Mouse (Mus musculus): ENCODE measurements around the gene Tex44.

The Tex44 gene

GRCm38 (mm10) chr1:86426128-86426527 is at the start of gene Tex44, which contains the start of gene Nmur1:
TSS of gene Tex44 (plus strand) at chr1:86426329.
TSS of gene Nmur1 (minus strand) at chr1:86426228.
- no peak for DNase-seq (ENCODE audit: low spot score in 2 of 2)

GRCm38 (mm10) chr1:86376354-86376753 is 49.8 kb upstream of the Tex44 start:
- no peak for DNase-seq (ENCODE audit: low spot score in 2 of 2)

- no peak for DNase-seq (ENCODE audit: low spot score in 2 of 2)
These were observed 47.5 kb upstream of the Tex44 start for GRCm38 (mm10) chr1:86378662-86379061.

DNA sequence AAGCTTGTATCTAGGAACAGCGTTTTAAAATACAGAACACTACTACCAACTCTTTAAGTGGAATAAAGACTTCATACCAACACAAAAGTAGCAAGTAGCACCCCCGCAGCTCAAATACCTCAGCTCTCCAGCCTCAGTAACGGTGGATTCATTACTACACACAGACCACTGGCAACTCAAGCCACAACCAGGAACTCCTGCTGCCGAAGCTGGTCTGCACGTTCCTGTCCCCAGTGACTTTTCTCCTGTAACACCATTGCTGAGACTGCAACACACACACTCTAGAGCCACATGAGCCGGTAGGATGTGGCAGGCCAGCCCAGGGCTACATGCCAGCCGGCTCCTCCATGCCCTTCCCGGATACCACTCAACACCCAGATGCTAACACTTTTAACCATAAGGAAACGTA is 47.0 kb upstream of the Tex44 start:
- no peak for DNase-seq (ENCODE audit: low spot score in 2 of 2)

GRCm38 (mm10) chr1:86381027-86381426 is 45.1 kb upstream of the Tex44 start:
- no peak for DNase-seq (ENCODE audit: low spot score in 2 of 2)

- peak; percentile 33 to 59 for DNase-seq (ENCODE audit: low spot score in 2 of 2)
These were observed 36.9 kb upstream of the Tex44 start for GRCm38 (mm10) chr1:86389230-86389629.

DNA sequence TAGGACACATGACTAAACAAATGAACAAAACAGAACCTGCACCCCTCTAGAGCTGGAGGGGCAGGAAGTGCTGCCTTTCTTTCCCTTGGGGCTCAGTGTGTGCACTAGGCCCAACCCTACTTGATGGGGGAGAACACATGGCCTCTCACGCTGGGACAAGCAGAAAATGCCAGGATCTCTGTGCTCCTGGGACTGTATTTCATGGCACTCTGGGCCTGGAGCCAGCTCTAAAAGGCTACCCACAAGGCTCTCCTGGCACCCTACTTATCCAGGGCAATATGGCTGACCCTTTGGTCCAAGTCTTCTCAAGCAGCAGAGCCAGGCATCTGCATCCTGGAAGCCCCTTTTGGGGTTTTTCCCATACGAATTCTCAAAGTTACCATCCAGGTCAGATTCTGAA is 34.7 kb upstream of the Tex44 start:
- no peak for DNase-seq (ENCODE audit: low spot score in 2 of 2)

GRCm38 (mm10) chr1:86393219-86393618 is 32.9 kb upstream of the Tex44 start:
- DNase-seq (ENCODE audit: low spot score in 2 of 2): no peak

- DNase-seq (ENCODE audit: low spot score in 2 of 2): no peak
These were observed 31.9 kb upstream of the Tex44 start for GRCm38 (mm10) chr1:86394246-86394645.

DNA sequence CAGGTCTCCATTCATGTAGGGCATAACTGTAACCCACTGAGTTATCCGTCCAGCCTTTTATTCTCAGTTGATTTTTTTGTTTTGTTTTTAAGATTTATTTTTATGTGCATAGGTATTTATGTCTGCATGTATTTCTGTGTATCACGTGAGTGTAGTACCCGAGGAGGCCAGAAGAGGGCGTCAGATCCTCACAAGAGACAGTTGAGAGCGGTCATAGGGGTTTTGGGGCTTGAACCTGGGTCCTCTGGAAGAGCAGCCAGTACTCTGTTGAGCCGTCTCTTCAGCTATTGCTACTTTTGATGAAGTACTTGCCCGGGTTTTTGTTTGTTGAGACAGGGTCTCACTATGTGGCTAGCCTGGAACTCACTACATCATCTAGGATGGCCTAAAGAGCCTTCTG is 30.2 kb upstream of the Tex44 start:
- DNase-seq (ENCODE audit: low spot score in 2 of 2): no peak

GRCm38 (mm10) chr1:86397621-86398020 is 28.5 kb upstream of the Tex44 start:
- no peak for DNase-seq (ENCODE audit: low spot score in 2 of 2)

GRCm38 (mm10) chr1:86398222-86398621 is 27.9 kb upstream of the Tex44 start:
- no peak for DNase-seq (ENCODE audit: low spot score in 2 of 2)

GRCm38 (mm10) chr1:86399322-86399721 is 26.8 kb upstream of the Tex44 start:
- no peak for DNase-seq (ENCODE audit: low spot score in 2 of 2)

DNA sequence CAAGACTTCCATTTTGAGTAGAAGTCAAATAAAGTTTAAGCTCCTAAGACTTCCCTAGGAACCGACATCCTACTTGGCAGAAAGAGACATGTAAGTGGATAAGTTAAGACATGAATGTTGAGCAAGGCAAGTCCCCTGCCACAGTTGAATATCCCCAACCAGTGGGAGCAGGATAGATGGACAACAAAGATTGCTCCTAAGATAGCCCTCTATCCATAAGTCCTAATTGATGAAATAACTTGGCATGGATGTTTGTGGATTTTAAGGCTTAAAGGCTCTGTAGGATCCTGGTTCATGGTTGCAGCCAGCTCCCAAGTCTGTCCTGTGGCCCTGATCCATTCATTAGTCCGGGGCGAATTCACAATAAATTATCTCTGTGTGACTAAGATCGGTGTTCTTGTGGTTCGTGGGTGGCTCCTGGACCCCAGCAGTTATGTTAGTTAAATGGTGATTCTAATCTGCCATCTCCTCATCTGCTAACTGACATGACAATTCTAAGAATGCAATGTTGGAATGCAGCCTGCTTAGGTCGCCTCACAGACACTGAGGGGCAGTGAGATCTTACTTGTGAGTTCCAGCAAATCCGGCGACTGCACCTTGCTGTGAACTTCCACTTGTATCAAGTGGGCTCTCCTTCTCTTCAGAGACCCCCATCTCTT is 25.9 kb upstream of the Tex44 start:
- DNase-seq (ENCODE audit: low spot score in 2 of 2): no peak

DNA sequence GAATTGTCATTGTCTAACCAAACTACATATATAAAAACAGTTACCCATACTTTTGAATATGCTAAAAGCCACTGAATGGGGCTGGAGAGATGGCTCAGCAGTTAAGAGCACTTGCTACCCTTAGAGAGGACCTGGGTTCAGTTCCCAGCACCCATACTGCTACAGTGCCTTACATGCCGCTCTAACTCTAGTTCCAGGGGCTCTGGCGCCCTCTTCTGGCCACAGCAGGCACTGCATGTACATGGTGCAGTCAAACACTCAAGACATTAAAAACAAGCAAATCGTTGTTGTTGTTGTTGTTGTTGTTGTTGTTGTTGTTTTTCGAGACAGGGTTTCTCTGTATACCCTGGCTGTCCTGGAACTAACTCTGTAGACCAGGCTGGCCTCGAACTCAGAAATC is 21.3 kb upstream of the Tex44 start:
- no peak for DNase-seq (ENCODE audit: low spot score in 2 of 2)

- no peak for DNase-seq (ENCODE audit: low spot score in 2 of 2)
These were observed 19.8 kb upstream of the Tex44 start for GRCm38 (mm10) chr1:86406313-86406712.

DNA sequence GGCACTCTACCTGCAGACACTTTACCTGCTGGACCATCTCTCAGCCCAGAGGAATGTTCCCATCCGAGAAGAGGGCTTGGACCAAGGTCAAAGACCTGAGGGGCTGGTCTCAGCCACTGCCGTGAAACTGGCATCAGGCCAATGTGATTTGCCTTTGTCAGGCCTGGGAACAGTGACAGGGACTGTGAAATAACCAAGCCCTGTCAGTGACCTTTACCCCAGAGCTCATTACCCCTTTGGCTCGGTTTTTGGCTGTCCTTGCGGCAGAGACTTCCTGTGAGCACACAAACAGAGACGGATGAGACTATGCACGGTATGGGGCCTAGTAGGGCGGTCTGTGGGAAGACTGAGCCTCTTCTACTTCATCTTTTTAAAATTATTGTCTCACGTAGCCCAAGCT is 19.2 kb upstream of the Tex44 start:
- DNase-seq (ENCODE audit: low spot score in 2 of 2): no peak

GRCm38 (mm10) chr1:86408515-86408914 is 17.6 kb upstream of the Tex44 start:
- no peak for DNase-seq (ENCODE audit: low spot score in 2 of 2)

- no peak for DNase-seq (ENCODE audit: low spot score in 2 of 2)
These were observed 16.7 kb upstream of the Tex44 start for GRCm38 (mm10) chr1:86409476-86409875.

GRCm38 (mm10) chr1:86414715-86415114 is 11.4 kb upstream of the Tex44 start:
- no peak for DNase-seq (ENCODE audit: low spot score in 2 of 2)

DNA sequence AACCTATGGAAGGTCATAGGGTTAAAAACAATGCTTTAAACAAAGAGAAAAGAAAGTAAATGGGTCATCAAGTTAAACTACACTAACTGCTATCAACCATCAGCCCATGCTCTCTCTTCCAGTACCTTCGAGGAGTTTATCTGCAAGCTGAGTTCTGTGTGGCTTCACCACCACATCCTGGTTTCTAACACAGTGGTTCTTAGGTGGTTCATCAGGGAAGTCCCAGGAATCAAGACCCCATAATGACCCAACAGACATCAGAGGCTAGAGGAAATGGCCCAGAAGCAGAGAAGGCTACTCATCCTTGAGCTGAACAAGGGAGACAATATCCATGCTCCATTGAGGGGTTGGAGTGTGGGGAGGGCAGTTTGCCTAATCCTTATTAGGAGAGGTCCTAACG is 11.0 kb upstream of the Tex44 start:
- no peak for DNase-seq (ENCODE audit: low spot score in 2 of 2)

DNA sequence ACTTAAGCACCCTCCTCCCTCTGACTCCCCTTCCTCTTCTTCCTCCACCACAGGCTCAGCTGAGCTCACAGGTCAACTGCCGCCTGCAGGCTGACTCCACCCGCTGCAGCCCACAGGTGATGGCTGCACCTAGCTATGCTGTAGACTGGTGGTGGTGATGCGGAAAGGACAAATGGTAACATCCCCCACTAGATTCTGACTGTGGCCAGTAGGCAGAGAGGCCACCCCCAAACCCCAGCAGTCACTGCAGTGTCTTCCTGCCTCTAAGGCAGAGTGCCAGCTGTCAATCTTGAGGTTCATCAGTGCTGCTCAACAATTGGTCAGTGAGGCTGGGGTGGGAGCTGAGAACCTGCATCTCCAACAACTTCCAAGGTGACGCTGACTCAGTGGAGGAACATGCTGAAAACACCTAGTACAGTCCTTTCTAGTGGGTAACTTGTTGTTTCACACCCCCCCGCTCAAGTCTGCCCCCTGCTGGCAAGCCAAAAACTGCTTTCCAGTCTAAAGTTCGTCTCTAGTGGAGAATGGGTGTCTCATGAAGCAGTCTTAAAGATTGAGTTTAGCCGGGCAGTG is 10.4 kb upstream of the Tex44 start:
- no peak for DNase-seq (ENCODE audit: low spot score in 2 of 2)

DNA sequence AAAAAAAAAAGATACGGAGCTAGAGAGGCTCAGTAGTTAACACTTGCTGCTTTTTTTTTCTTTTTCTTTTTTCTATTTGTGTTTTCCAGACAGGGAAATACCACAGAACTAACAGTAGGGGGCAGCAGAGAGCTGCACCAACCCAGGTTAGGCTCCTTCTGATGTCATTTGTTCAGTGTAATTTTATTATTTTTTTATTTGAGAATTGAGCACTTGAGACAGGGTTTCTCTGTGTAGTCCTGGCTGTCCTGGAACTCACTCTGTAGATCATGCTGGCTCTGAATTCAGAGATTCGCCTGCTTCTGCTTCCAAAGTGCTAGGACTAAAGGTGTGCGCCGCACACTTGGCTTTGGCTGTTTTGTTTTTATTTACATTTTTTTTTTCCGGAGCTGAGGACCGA is 9.8 kb upstream of the Tex44 start:
- DNase-seq (ENCODE audit: low spot score in 2 of 2): no peak

DNA sequence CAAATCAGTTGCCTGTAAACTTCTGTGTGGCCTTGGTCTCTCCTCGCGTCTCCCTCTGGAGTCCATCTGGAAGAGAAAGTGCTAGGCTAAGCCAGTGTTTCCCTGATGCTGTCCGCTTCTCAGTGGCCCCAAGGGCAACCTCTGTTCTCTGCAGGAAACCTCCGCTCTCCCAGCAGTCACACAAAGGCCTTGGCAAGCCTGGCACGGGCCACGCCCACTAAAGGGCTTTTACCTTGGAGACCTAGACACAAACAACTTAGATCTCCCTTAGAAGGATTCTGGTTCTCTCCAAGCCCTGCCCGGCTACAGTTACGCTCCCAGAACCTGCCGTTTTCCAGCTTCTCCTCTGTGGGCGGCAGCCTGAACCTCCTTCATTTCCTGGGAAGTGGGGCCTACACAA is 5.1 kb upstream of the Tex44 start:
- no peak for DNase-seq (ENCODE audit: low spot score in 2 of 2)
